Mouse (Mus musculus) midbrain, embryonic 11.5 days (tissue): ENCODE data around the gene Crebbp. TPM values are rescaled to one million over a fixed set of nuclear protein-coding genes. Genes with fewer than 3 reads are reported as not detected.

Experiments
- ATAC-seq: fragments of 200-750 bp; cut with Nextera tagmentation; 2 replicates; pipeline ENCODE4 v1.8.0; 2017; ENCODE audit warnings: moderate TSS enrichment, moderate library complexity; ENCODE audit not compliant: low FRiP score
- DNase-seq: peaks from one replicate; pipeline ENCODE4 v3.0.0; 2015; ENCODE audit warnings: low spot score; ENCODE audit errors: missing footprints
- H3K27ac ChIP-seq: fragments of 300-500 bp; sonication (generic); 2 replicates; pipeline ENCODE4 v1.5.1; 2014; ENCODE audit warnings: low read depth, low read length
- H3K27me3 ChIP-seq: fragments of 300-500 bp; sonication (generic); 2 replicates; pipeline ENCODE4 v1.6.1; 2014; ENCODE audit warnings: mild to moderate bottlenecking, low read length, moderate library complexity, mixed read lengths; ENCODE audit not compliant: control insufficient read depth, insufficient read depth
- H3K36me3 ChIP-seq: fragments of 300-500 bp; sonication (generic); 2 replicates; pipeline ENCODE4 v1.6.1; 2014; ENCODE audit warnings: mild to moderate bottlenecking, low read length, moderate library complexity, mixed read lengths; ENCODE audit not compliant: control insufficient read depth, insufficient read depth
- H3K4me1 ChIP-seq: fragments of 300-500 bp; sonication (generic); 2 replicates; pipeline ENCODE4 v1.6.1; 2014; ENCODE audit warnings: low read length; ENCODE audit not compliant: control insufficient read depth, insufficient read depth
- H3K4me2 ChIP-seq: fragments of 300-500 bp; sonication (generic); 2 replicates; pipeline ENCODE4 v1.6.1; 2014; ENCODE audit warnings: mild to moderate bottlenecking, moderate library complexity
- H3K4me3 ChIP-seq: fragments of 300-500 bp; sonication (generic); 2 replicates; pipeline ENCODE4 v1.5.1; 2014; ENCODE audit warnings: low read depth, low read length
- H3K9ac ChIP-seq: fragments of 300-500 bp; sonication (generic); 2 replicates; pipeline ENCODE4 v1.6.1; 2014; ENCODE audit warnings: low read length
- H3K9me3 ChIP-seq: fragments of 300-500 bp; sonication (generic); 2 replicates; pipeline ENCODE4 v1.6.1; 2016; ENCODE audit warnings: low read length; ENCODE audit not compliant: control insufficient read depth
- WGBS: fragments of 180-500 bp; shearing (Covaris S2); extraction: QIAGEN DNeasy Blood & Tissue Kit; methylation state at CpG from one replicate; pipeline ENCODE4 v1.1.7; 2014; 5-methylcytosine and 5-hydroxymethylcytosine counted together
- polyA plus RNA-seq: library from polyadenylated mRNA; unstranded; fragments of >200 nt; fragmentation: Nextera tagmentation; extraction: Ambion mirVana; gene quantifications from 2 replicates; pipeline ENCODE4 v1.2.1, GENCODE M21; 2014

Crebbp gene
- polyA plus RNA-seq, 1 experiment from 2014 or later: 30.8 TPM

DNA sequence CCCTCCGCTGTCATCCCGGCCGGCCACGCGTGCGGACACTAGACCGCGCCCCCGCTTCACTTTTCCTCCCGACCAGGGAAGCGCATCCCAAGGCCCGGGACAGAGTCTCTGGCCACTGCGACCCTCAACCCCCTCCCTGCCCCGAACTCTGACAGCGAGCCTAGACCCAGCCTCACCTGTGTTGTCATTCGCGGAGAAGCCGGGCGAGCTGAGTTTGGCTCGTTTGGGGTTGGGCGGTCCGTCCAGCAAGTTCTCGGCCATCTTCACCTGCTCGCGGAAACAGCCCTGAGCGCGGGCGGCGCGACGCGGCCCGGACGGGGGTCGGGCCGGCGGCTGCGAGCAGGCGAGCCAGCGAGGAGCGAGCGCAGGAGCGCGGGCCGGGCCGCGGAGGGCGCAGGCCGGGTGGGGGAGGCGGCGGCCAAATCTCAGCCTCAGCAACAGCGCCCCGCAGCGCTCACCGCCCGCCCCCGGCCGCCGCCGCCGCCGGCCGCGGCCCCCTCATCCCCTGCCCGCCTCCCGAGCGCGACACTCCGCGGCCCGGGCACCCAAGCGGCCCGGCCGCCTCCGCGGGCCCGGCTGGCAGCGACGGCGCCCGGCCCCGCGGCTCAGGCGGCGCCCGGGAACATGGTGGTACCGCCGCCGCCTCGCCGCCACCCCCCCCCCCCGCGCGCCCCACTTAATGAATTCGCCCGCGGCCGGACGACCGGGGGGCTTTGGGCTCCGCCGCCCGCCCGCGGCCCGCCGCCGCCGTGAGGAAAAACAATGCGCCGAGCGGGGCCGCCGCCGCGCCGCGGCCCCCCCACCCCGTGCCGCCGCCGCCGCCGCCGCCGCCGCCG is 616 bp downstream of the Crebbp start:
- H3K4me1 ChIP-seq: peaks cover 12% of the 10 kb centered on the region
- H3K27me3 ChIP-seq: peaks cover 5% of the 10 kb centered on the region; the same call in 1 of the 2 replicates
- peak overlapping the region; percentile 93 for H3K27ac ChIP-seq
- ATAC-seq: peak; percentile 74
- WGBS: under 1% methylated on average over 61 of the region's 128 CpGs
- peaks cover 2% of the 10 kb centered on the region; the same call in 1 of the 2 replicates for H3K36me3 ChIP-seq
- H3K4me3 ChIP-seq: peak overlapping the region; percentile 81
- H3K9me3 ChIP-seq: no peaks in the 10 kb centered on the region
- H3K4me2 ChIP-seq: peak overlapping the region; percentile 73
- H3K9ac ChIP-seq: peak overlapping the region; percentile 97
- DNase-seq: peak; percentile 96

DNA sequence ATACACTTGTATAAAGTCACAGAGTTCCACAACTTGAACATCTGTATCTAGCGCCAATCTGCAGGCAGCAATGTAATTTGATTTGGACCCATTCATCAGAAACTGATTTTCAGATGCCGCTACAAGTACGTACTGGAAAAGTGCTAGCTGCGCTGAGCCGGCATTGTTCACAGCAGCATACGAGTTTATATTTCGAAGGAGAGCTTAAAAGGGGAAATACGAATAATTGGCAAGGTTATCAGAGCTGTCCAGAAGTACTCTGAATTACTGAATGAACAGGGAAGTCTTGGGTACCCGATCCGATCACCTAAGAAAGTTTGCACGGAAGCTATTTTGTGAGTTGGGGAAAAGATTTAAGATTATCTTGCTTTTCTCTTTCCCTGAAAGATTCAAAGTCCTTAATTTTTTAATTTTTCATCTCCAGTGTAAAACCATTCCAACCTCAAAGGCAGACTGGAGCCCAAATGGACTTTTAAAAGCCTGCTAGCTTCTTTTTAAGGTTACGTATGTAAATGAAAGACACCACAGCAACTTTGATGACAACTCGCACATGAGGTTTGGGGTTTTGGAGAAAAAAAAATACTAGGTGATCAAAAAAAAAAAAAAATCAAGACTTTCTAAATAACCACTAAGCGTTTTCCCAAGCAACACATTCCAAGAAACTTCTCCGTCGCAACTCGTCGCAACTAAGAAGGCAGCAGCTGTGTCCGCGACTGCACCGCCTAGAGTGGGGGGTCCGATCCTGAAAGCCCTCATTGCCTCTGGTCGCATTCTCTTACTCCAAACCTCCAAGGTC is 1.4 kb downstream of the Crebbp start:
- Histone ChIP-seq H3K27ac (no peak overlapping the region), H3K4me2 (peak overlapping the region; percentile 73), H3K4me1 (peaks cover 12% of the 10 kb centered on the region), H3K36me3 (peaks cover 2% of the 10 kb centered on the region; the same call in 1 of the 2 replicates), H3K9ac (peak overlapping the region; percentile 97), H3K4me3 (peak overlapping the region; percentile 81), H3K9me3 (no peaks in the 10 kb centered on the region), H3K27me3 (peaks cover 5% of the 10 kb centered on the region; the same call in 1 of the 2 replicates)
- 13% methylated on average over 23 of the region's 23 CpGs for WGBS
- ATAC-seq (no peak), DNase-seq (peak; percentile 89)

GRCm38 (mm10) chr16:4210290-4210689 is 3.5 kb downstream of the Crebbp start:
- peaks cover 4% of the 10 kb centered on the region; the same call in 1 of the 2 replicates for H3K36me3 ChIP-seq
- WGBS: 75% methylated on average over 1 of the region's 1 CpGs
- H3K4me1 ChIP-seq: peaks cover 12% of the 10 kb centered on the region

DNA sequence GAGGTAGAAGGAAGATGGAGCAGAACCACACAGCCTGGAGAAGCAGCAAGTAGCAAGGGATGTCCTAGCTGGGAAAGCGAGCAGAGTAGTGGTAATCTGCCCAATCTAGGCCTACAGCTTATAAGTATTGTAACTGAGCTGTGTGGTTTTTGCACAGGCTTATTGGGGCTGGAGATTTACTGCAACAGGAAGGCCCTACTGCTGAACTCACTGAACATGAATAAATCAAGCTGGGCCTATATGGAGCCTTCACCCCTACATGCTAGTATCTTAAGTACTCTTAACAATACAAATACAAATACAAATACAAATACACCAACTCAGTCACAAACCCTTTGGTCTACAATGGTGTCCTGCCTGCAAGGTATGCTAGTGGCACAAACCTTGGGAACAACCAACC is 10.2 kb downstream of the Crebbp start:
- no peak overlapping the region for H3K9ac ChIP-seq

More at GRCm38 (mm10) chr16:4210290-4210689, 3.5 kb downstream of the Crebbp start:
- H3K9me3 ChIP-seq: no peaks in the 10 kb centered on the region
- ATAC-seq: no peak
- H3K4me2 ChIP-seq: no peak overlapping the region
- no peak overlapping the region for H3K9ac ChIP-seq
- no peak overlapping the region for H3K4me3 ChIP-seq
- H3K27me3 ChIP-seq: peaks cover 4% of the 10 kb centered on the region; the same call in 1 of the 2 replicates
- DNase-seq: no peak
- no peak overlapping the region for H3K27ac ChIP-seq

GRCm38 (mm10) chr16:4199995-4200394 is 13.8 kb downstream of the Crebbp start:
- DNase-seq (no peak), ATAC-seq (no peak)
- Histone ChIP-seq H3K4me1 (no peaks in the 10 kb centered on the region), H3K36me3 (0 out of 2 replicates have a peak, but pooled peaks cover 3% of the 10 kb centered on the region), H3K27me3 (no peaks in the 10 kb centered on the region), H3K4me3 (no peak overlapping the region), H3K9ac (no peak overlapping the region), H3K9me3 (no peaks in the 10 kb centered on the region), H3K27ac (no peak overlapping the region), H3K4me2 (no peak overlapping the region)
- WGBS: 72% methylated on average over 1 of the region's 1 CpGs

More for the DNA sequence above, 10.2 kb downstream of the Crebbp start:
- Histone ChIP-seq H3K4me2 (no peak overlapping the region), H3K27ac (no peak overlapping the region), H3K27me3 (no peaks in the 10 kb centered on the region), H3K4me3 (no peak overlapping the region), H3K4me1 (no peaks in the 10 kb centered on the region), H3K9me3 (no peaks in the 10 kb centered on the region), H3K36me3 (peaks cover 7% of the 10 kb centered on the region; the same call in 1 of the 2 replicates)
- no peak for ATAC-seq
- DNase-seq: no peak
- WGBS: 100% methylated on average over 1 of the region's 1 CpGs

DNA sequence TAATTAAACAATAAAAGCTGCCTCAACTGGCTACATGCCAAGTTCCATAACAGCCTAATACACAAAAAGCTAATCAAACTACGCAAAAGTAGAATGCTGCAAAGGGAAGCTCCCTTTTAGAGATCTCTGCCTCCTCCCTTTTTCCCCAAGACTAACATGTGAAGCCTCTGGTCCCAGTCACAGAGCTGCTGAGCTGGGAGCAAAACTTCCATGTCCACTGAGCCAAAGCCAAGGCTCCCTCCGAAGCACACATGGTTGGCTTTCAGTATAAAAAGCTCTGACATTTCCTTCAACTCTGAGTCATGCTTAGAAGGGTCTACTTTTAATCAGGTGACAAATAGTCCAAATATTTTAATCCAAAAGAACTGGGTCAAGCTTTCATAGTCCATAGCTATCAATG is 14.2 kb downstream of the Crebbp start:
- ATAC-seq: no peak
- Histone ChIP-seq H3K9ac (no peak overlapping the region), H3K36me3 (0 out of 2 replicates have a peak, but pooled peaks cover 3% of the 10 kb centered on the region), H3K27me3 (no peaks in the 10 kb centered on the region), H3K27ac (no peak overlapping the region), H3K9me3 (no peaks in the 10 kb centered on the region), H3K4me2 (no peak overlapping the region), H3K4me1 (no peaks in the 10 kb centered on the region), H3K4me3 (no peak overlapping the region)
- WGBS: 93% methylated on average over 2 of the region's 2 CpGs
- no peak for DNase-seq

GRCm38 (mm10) chr16:4198004-4198403 is 15.8 kb downstream of the Crebbp start:
- ATAC-seq (no peak), DNase-seq (no peak)
- Histone ChIP-seq H3K9ac (no peak overlapping the region), H3K36me3 (no peaks in the 10 kb centered on the region), H3K9me3 (no peaks in the 10 kb centered on the region), H3K4me3 (no peak overlapping the region), H3K27me3 (no peaks in the 10 kb centered on the region), H3K4me1 (no peaks in the 10 kb centered on the region), H3K27ac (no peak overlapping the region), H3K4me2 (no peak overlapping the region)
- 91% methylated on average over 4 of the region's 4 CpGs for whole genome bisulfite sequencing

DNA sequence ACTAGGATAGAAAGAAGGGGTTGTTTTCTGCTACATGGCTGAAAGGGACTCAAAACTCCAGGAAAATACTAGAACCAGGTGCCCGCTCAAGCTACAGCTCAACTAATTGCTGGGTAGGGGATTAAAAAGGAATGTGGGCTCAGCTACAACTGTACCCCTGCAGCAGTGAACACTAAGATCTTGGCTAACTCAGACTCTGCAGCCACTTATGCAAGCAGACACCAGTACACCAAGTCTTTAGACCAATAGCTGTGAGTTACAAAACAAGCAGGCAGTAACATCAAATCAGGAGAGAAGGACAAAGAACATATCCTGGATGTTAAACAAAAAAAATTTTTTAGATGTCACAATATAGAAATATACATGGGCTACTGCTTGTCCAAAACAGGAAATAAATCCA is 23.6 kb downstream of the Crebbp start:
- Histone ChIP-seq H3K4me3 (no peak overlapping the region), H3K27ac (no peak overlapping the region), H3K36me3 (no peaks in the 10 kb centered on the region), H3K27me3 (no peaks in the 10 kb centered on the region), H3K4me2 (no peak overlapping the region), H3K9ac (no peak overlapping the region), H3K4me1 (no peaks in the 10 kb centered on the region), H3K9me3 (no peaks in the 10 kb centered on the region)
- WGBS: 93% methylated on average over 1 of the region's 1 CpGs
- no peak for ATAC-seq
- no peak for DNase-seq

GRCm38 (mm10) chr16:4175134-4175533 is 38.7 kb downstream of the Crebbp start:
- ATAC-seq (no peak), DNase-seq (no peak)
- Histone ChIP-seq H3K27ac (no peak overlapping the region), H3K4me3 (no peak overlapping the region), H3K9ac (no peak overlapping the region), H3K4me2 (no peak overlapping the region), H3K9me3 (no peaks in the 10 kb centered on the region), H3K36me3 (peaks cover 7% of the 10 kb centered on the region; the same call in 1 of the 2 replicates), H3K27me3 (no peaks in the 10 kb centered on the region), H3K4me1 (no peaks in the 10 kb centered on the region)
- WGBS: 96% methylated on average over 3 of the region's 3 CpGs
